Mouse (Mus musculus) heart, postnatal 14 days (tissue): ENCODE data around the gene Plekhg6. TPM values are rescaled to one million over a fixed set of nuclear protein-coding genes. Genes with fewer than 3 reads are reported as not detected.
A peak's percentile ranks its signal among the peaks of the same experiment; 100 is the strongest.

Source experiments
- DNase-seq, 2 experiments: peaks; one replicate each; pipeline ENCODE4 v3.0.0; 2021 to 2022
- intact Hi-C: fragments of 180-260 bp; cut with DNase I; formaldehyde crosslinking; loops from one replicate; pipeline ENCODE4 v1.15.1; 2025
- total RNA-seq, 2 experiments: library from RNA; stranded (reverse); gene quantifications; 2 replicates each; pipeline ENCODE4 v1.2.3; 2021

The Plekhg6 gene
- total RNA-seq, 2 experiments from 2014 or later: not detected

- DNase-seq: no peak
- intact Hi-C loops: no loop called here
These were observed 25.3 kb downstream of the Plekhg6 start for GRCm38 (mm10) chr6:125355197-125355741.

- DNase-seq: peak; percentile 73 to 75
- intact Hi-C loops: no loop called here
These were observed 26.0 kb downstream of the Plekhg6 start for GRCm38 (mm10) chr6:125354352-125355151.

- intact Hi-C loops: no loop called here
- no peak for DNase-seq
These were observed 26.9 kb downstream of the Plekhg6 start for GRCm38 (mm10) chr6:125353655-125354054.

- intact Hi-C loops: no loop called here
- DNase-seq: no peak
These were observed 27.4 kb downstream of the Plekhg6 start for GRCm38 (mm10) chr6:125353221-125353620.

GRCm38 (mm10) chr6:125352811-125353210 is 27.8 kb downstream of the Plekhg6 start:
- intact Hi-C loops: no loop called here
- DNase-seq: no peak

GRCm38 (mm10) chr6:125352046-125352384 is 28.6 kb downstream of the Plekhg6 start:
- DNase-seq: no peak
- intact Hi-C loops: no loop called here

- DNase-seq: peak; percentile 58 to 64
- intact Hi-C loops: loop anchor here (2.0 kb wide), 1 partner anchor 39 kb away; the partner anchor contains the start of gene Ltbr
These were observed 29.1 kb downstream of the Plekhg6 start for GRCm38 (mm10) chr6:125351368-125352045.

GRCm38 (mm10) chr6:125350995-125351324 is 29.6 kb downstream of the Plekhg6 start:
- intact Hi-C loops: loop anchor here (2.0 kb wide), 1 partner anchor 38 kb away; the partner anchor contains the start of gene Ltbr
- DNase-seq: no peak

- intact Hi-C loops: loop anchor here (2.0 kb wide), 1 partner anchor 38 kb away; the partner anchor contains the start of gene Ltbr
- DNase-seq: peak; percentile 47 to 68
These were observed 30.2 kb downstream of the Plekhg6 start for GRCm38 (mm10) chr6:125350231-125350994.

- DNase-seq: peak; percentile 72 to 75
- intact Hi-C loops: loop anchor here (2.0 kb wide), 2 partner anchors 19 to 37 kb away; partner anchors contain the start of gene Ltbr
These were observed 30.9 kb downstream of the Plekhg6 start for GRCm38 (mm10) chr6:125349575-125350230.

- peak in 1 of 2 experiments; percentile 58 for DNase-seq
- intact Hi-C loops: loop anchor here (2.0 kb wide), 1 partner anchor 18 kb away; no protein-coding TSS in a partner anchor
These were observed 31.6 kb downstream of the Plekhg6 start, which contains the start of gene Tnfrsf1a for GRCm38 (mm10) chr6:125348721-125349574. TSS of gene Tnfrsf1a (plus strand) at chr6:125349362.

- intact Hi-C loops: no loop called here
- DNase-seq: no peak
These were observed 34.6 kb downstream of the Plekhg6 start for GRCm38 (mm10) chr6:125346029-125346428.

- intact Hi-C loops: no loop called here
- no peak for DNase-seq
These were observed 35.0 kb downstream of the Plekhg6 start for GRCm38 (mm10) chr6:125345625-125346024.

- intact Hi-C loops: no loop called here
- no peak for DNase-seq
These were observed 35.7 kb downstream of the Plekhg6 start for GRCm38 (mm10) chr6:125344866-125345265.

GRCm38 (mm10) chr6:125344084-125344483 is 36.5 kb downstream of the Plekhg6 start:
- intact Hi-C loops: no loop called here
- peak in 1 of 2 experiments; percentile 64 for DNase-seq

- intact Hi-C loops: no loop called here
- DNase-seq: no peak
These were observed 38.4 kb downstream of the Plekhg6 start for GRCm38 (mm10) chr6:125342198-125342597.

- DNase-seq: no peak
- intact Hi-C loops: no loop called here
These were observed 40.3 kb downstream of the Plekhg6 start for GRCm38 (mm10) chr6:125340244-125340643.

GRCm38 (mm10) chr6:125338791-125339660 is 41.6 kb downstream of the Plekhg6 start:
- intact Hi-C loops: no loop called here
- no peak for DNase-seq
